Mouse (Mus musculus): Measurements from ENCODE around the gene Sppl3.
"Not testable (repeated sequence)": the region's sequence is repeated elsewhere in the genome, so short reads cannot be mapped to it uniquely, and the experiment has no call there.

The Sppl3 gene

GRCm38 (mm10) chr5:115072143-115072542 lies 61.2 kb downstream of the Sppl3 start:
- in situ Hi-C loops (cut with MseI, MboI), result loop anchor here (10.0 kb wide), 2 partner anchors 87 to 97 kb away; partner anchors contain the start of gene Hnf1a (in 1 of the 2)

- in situ Hi-C loops (cut with MseI, MboI), result loop anchor here (10.0 kb wide), 2 partner anchors 89 to 99 kb away; partner anchors contain the start of gene Hnf1a (in 1 of the 2)
Observed at GRCm38 (mm10) chr5:115073306-115073705, 62.4 kb downstream of the Sppl3 start.

DNA sequence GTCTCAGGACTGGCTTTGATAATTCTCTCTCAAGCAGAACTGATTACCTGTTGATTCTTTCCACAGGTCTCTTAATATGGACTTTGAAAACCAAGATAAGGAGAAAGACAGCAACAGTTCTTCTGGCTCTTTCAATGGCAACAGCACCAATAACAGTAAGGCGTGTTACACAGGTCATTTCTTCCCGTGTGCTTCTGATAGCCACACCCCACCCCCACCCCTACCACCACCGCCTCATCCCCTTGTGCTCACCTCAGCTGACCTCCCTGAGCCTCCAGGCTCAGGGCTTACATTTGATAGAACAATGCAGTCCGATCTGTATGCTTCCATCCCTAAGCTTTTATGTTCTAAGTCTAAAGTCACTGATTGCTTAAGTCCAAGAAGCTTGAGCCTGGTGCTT lies 63.8 kb downstream of the Sppl3 start:
- in situ Hi-C loops (cut with MseI, MboI), result loop anchor here (10.0 kb wide), 2 partner anchors 90 to 100 kb away; partner anchors contain the start of gene Hnf1a (in 1 of the 2)

- in situ Hi-C loops (cut with MseI, MboI), result loop anchor here (10.0 kb wide), 2 partner anchors 92 to 102 kb away; partner anchors contain the start of gene Hnf1a (in 1 of the 2)
Observed at GRCm38 (mm10) chr5:115076144-115076901, 65.4 kb downstream of the Sppl3 start.

DNA sequence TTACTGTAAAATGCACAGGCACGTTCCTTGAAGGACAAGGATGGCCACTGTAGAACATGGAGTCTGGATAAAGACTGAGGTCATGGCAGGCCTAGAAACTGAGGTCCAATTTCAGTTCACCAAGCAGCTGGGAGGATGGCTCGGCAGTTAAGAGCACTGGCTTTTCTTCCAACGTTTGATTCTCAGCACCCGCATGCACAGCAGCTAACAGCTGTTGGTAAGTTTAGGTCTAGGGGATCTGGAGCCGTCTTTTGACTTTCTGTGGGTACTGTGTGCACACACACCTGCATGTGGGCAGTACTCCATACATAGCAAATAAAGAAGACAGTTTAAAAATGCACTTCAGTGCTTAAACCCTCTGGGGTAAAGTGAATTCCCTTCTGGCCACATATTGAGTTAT lies 70.7 kb downstream of the Sppl3 start:
- in situ Hi-C loops (cut with MseI, MboI), result no loop called here

DNA sequence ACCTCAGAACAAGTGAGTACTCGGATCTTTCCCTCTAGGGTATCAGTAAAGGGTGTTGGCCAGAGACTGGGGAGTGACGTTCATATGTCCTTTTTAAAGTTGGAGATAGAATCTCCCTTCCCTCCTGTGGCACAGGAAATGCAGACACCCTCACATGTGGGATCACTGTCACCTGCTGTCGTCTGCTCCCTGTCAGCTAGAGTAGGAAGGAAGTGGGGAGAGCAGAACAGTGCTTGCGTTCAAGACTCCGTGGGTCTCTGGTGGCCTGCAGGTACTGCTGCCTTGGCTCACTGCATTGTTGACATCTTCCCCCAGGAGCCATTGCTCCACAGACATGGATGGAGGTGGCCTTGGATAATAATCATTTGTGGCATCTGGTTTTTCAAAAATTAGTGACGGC lies 72.6 kb downstream of the Sppl3 start:
- in situ Hi-C loops (cut with MseI, MboI), result no loop called here

GRCm38 (mm10) chr5:115085675-115086074 lies 74.7 kb downstream of the Sppl3 start:
- in situ Hi-C loops (cut with MseI, MboI), result no loop called here

DNA sequence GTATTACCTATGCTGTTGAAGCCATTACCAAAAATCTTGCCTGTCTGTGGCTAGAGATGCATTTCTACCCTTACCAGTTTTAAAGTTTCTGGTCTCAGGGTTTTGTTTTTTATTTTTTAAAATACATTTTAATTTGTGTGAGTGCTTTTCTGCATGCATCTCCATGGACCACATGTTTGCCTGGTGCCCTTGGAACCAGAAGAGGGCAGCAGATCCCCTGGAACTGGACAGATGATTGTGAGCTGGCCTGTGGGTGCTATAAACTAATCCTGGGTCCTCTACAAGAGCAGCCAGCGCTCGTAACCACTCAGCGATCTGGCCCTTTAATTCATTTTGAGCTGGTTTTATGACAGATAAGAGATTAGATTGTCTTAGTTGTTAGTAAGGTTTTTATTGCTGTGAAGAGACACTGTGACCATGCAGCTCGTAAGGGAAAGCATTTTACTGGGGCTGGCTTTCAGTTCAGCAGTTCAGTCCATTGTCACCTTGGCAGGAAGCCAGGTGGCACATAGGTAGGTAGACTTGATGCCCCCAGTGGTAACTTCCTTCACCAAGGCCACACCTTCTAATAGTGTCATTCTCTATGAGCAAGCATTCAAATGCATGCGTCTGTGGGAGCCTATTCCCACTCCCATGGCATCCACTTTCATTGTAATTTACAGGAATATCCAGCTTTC lies 78.8 kb downstream of the Sppl3 start:
- in situ Hi-C loops (cut with MseI, MboI), result no loop called here

DNA sequence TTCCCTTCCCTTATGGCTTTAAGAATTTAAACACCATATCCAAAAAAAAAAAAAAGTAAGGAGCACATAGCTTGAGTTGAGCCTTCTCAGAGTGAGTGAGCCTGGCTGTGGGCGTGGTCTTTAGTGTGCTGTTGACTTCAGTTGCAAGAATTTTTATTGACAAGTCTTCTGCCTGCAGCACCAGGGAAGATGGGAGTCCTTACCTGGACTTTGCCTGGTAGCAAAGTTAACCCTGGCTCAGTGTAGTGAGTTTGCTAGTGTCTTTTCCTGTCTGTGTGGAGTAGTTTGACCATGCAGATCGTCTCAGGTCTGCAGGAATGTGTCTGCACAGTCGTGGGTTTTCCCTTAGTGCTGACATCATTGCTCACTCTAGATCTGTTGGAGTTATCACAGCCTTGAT lies 80.1 kb downstream of the Sppl3 start:
- in situ Hi-C loops (cut with MseI, MboI), result no loop called here

DNA sequence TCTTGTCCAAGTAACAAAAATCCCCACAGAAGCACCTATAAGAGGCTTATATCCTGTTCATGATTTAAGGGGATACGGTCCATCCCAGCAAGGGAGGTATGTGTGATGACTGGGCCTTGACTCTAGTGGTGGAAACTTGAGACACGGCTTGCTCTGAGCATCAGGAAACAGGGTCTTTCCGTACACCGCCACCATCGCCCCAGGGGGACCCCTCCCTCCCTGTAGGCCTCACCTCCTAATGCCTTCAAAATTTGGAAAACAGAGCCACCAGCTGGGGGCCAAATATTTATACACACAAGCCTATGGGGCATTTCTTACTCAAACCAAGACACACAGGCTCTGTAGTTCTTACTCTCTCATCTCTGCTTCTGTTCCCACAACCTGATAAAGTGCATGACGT lies 80.8 kb downstream of the Sppl3 start:
- in situ Hi-C loops (cut with MseI, MboI), result no loop called here

DNA sequence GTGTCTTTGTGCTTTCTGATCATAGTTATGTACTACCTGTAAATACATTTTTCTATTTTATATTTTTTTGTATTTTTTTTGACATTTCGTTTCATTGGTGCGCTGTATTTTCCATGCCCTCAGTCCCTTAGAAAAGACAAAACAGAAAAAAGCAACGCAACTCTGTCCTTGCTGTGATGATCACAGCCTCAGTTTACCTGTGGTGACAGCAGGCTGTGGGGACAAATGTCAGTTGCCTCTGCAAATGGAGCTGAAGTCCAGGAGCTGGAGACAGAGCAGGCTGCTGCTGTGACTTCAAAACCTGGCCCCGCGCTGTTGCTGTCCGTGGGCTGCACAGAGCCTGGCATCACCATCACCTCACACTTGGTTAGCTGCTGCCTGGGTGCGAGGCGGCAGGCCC lies 87.3 kb downstream of the Sppl3 start, which contains the start of gene Gm10401:
Gene Gm10401 (minus strand): TSS at position 101 of the 400 bp plus-strand sequence.
- in situ Hi-C loops (cut with MseI, MboI), result no loop called here

GRCm38 (mm10) chr5:115099530-115099929 lies 88.6 kb downstream of the Sppl3 start:
- in situ Hi-C loops (cut with MseI, MboI), result no loop called here

DNA sequence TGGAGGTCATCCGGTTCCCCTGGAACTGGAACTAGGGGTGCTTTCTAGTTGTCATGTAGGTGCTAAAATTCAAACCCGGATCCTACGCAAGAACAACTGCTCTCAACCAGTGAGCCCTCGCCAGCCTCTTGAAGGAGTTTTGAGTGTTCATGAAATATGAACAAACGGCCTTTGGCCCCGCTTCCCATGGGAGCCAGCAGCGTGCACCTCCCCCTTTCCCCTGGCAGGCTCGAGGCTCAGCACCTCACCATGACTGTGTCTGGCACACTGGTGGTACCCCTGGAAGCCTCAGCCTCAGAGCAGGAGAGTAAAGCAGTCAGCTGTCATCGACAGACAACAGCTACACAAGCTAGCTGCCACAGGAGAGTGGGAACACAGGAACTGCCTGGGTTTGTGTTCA lies 89.1 kb downstream of the Sppl3 start:
- in situ Hi-C loops (cut with MseI, MboI), result no loop called here

GRCm38 (mm10) chr5:115100473-115100872 lies 89.5 kb downstream of the Sppl3 start:
- in situ Hi-C loops (cut with MseI, MboI), result no loop called here

DNA sequence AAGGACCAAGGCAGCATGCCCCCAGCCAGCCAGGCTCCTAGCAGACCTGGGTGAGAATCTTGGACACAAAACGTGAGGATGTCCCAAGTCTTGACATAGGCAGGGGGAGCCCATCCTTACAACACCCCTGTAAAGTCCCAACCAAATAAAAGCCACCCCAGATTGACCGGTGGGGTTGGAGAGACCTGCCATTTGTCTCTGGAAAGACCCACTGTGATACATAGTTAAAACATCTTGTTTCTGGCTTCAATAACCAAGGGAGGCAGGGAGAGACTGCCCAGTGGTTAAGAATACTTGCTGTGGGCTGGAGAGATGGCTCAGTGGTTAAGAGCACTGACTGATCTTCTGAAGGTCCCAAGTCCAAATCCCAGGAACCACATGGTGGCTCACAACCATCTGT lies 91.3 kb downstream of the Sppl3 start:
- in situ Hi-C loops (cut with MseI, MboI), result no loop called here

GRCm38 (mm10) chr5:115103253-115103652 lies 92.3 kb downstream of the Sppl3 start:
- in situ Hi-C loops (cut with MseI, MboI), result not testable (repeated sequence)

GRCm38 (mm10) chr5:115111156-115111555 lies 100.2 kb downstream of the Sppl3 start:
- in situ Hi-C loops (cut with MseI, MboI), result no loop called here

GRCm38 (mm10) chr5:115113244-115113643 lies 102.3 kb downstream of the Sppl3 start:
- in situ Hi-C loops (cut with MseI, MboI), result no loop called here

- in situ Hi-C loops (cut with MseI, MboI), result no loop called here
Observed at GRCm38 (mm10) chr5:115114501-115114900, 103.6 kb downstream of the Sppl3 start.

DNA sequence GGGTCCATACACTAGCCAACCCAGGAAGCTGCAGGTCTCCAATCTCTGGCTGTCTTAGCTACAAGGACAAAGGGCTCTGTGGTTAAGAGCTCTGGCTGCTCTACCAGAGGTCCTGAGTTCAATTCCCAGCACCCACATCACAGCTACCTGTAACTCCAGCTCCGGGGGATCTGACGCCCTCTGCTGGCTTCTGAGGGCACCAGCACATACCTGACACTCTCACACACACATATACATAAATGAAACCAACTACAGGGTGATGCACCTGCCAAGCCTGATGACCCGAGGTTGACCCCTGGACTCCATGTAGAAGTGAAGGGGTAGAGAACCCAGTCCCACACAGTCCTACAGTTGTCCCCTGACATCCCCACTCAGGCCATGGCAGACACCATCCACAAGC lies 105.5 kb downstream of the Sppl3 start:
- in situ Hi-C loops (cut with MseI, MboI), result no loop called here

DNA sequence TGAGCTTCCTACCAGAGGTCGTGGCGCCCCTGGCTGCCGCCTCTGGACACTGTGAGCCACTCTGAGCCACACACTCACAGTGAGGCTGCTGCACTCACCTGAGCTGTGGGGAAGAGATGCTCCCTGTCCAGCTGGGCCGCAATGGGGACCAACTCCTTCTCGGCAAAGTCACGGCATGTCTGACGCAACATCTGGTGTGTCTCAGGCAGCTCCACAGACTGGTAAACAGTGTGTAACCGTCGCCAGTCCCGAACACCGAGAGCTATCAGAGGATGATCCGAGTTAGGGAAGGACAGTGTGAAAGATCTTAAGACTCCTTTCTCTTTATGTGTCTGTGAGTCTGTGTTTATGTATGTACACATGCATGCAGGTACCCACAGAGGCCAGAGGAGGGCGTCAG lies 106.5 kb downstream of the Sppl3 start:
- in situ Hi-C loops (cut with MseI, MboI), result no loop called here

DNA sequence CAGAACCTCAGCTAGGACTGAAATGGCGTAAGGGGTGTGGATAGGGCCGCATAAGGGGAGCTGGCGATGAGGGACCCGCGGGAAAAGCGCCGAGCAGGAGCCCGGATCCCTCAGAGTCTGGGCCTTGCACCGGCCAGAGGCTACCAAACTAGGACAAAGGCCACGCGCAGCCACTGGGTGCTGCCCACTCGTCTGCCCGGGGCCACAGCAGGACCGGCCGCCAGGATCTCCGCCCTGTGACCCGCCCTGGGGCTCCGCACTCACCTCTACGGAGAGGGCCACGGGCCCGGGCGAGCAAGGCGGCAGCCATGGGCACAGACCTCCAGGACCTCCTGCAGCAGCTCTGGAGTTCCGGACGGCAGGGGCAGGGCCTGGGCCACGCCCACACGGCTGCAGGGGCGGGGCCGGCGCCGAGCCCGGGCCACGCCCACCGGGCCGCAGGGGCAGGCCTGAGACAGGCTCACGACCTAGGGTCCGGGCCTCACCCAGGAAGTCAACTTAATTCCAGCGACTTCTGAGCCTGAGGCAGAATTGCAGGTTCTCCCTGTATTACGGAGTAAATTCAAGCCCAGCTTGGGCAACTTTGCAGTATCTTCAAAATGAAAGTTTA lies 108.1 kb downstream of the Sppl3 start, which contains the start of gene Acads:
Gene Acads (minus strand): TSS at position 386 of the 610 bp plus-strand sequence.
- in situ Hi-C loops (cut with MseI, MboI), result no loop called here

Measured in mouse trophoblast stem cell (cell line).